Mouse (Mus musculus) bone marrow macrophage, adult 2 months (primary cell): ENCODE measurements around the gene Smg5. TPM values are rescaled to one million over a fixed set of nuclear protein-coding genes. Genes with fewer than 3 reads are reported as not detected.
A peak's percentile ranks its signal among the peaks of the same experiment; 100 is the strongest.
"Not testable (repeated sequence)": the region's sequence is repeated elsewhere in the genome, so short reads cannot be mapped to it uniquely, and the experiment has no call there.

Experiments
- H3K27ac ChIP-seq: 2 replicates; pipeline ENCODE4 v1.5.1; 2012; ENCODE audit warnings: low read depth, low read length; ENCODE audit not compliant: insufficient read depth
- H3K4me1 ChIP-seq: 2 replicates; pipeline ENCODE4 v1.6.1; 2012; ENCODE audit warnings: low read length; ENCODE audit not compliant: control insufficient read depth, insufficient read depth
- H3K4me3 ChIP-seq: 2 replicates; pipeline ENCODE4 v1.5.1; 2012; ENCODE audit warnings: mild to moderate bottlenecking, low read length, moderate library complexity; ENCODE audit not compliant: insufficient read depth
- CTCF ChIP-seq: IDR thresholded peaks from 2 replicates; pipeline ENCODE4 v1.5.1; 2012; ENCODE audit warnings: low read depth, mild to moderate bottlenecking, low read length, moderate library complexity
- POLR2A ChIP-seq: IDR thresholded peaks from 2 replicates; pipeline ENCODE4 v1.6.1; 2012; ENCODE audit warnings: mild to moderate bottlenecking, low read depth, low read length, borderline replicate concordance
- polyA plus RNA-seq: library from polyadenylated mRNA; stranded (reverse); fragments of >200 nt; gene quantifications from 2 replicates; pipeline ENCODE4 v1.2.4, GENCODE M21; 2012; ENCODE audit not compliant: missing spikeins, insufficient read depth, insufficient read length

Gene Smg5
- 26.0 and 27.8 TPM in 2 replicates for polyA plus RNA-seq

GRCm38 (mm10) chr3:88336058-88337013, at the start of gene Smg5, which contains the start of gene Tmem79:
Smg5 (plus strand) TSS chr3:88336260.
Tmem79 (minus strand) TSS chr3:88336148.
- peak within 1 kb of the TSS; percentile 96 for H3K4me3 ChIP-seq
- TF ChIP-seq CTCF (no peak), POLR2A (peak; percentile 74)
- H3K27ac ChIP-seq: peak within 1 kb of the TSS; percentile 95
- H3K4me1 ChIP-seq: peaks cover 23% of the 10 kb centered on the region

- H3K27ac ChIP-seq: no peak within 1 kb of the TSS
- no peaks in the 10 kb centered on the region for H3K4me1 ChIP-seq
- TF ChIP-seq CTCF: no peak
- TF ChIP-seq POLR2A: no peak
- H3K4me3 ChIP-seq: no peak within 1 kb of the TSS
Measured at GRCm38 (mm10) chr3:88287110-88287509, 49.0 kb upstream of the Smg5 start, which contains the start of gene Gm38392. Gm38392 (minus strand) TSS chr3:88287210.

GRCm38 (mm10) chr3:88288133-88288713, 47.8 kb upstream of the Smg5 start:
- not testable (repeated sequence) for H3K27ac ChIP-seq, H3K4me1 ChIP-seq, H3K4me3 ChIP-seq

- H3K4me1 ChIP-seq: peaks cover 2% of the 10 kb centered on the region; the same call in 1 of the 2 replicates
- TF ChIP-seq CTCF: no peak
- TF ChIP-seq POLR2A: no peak
Measured at GRCm38 (mm10) chr3:88291970-88292369, 44.1 kb upstream of the Smg5 start.

GRCm38 (mm10) chr3:88295272-88295671, 40.8 kb upstream of the Smg5 start:
- Histone ChIP-seq H3K4me3 (peak overlapping the region; percentile 75), H3K27ac (0 out of 2 replicates have a peak overlapping the region, but pooled peaks have one; percentile 92)
- H3K4me1 ChIP-seq: not testable (repeated sequence)

More at GRCm38 (mm10) chr3:88291970-88292369, 44.1 kb upstream of the Smg5 start:
- Histone ChIP-seq H3K27ac (no peak overlapping the region), H3K4me3 (no peak overlapping the region)

GRCm38 (mm10) chr3:88296110-88296560, 39.9 kb upstream of the Smg5 start:
- Histone ChIP-seq H3K4me1 (peaks cover 7% of the 10 kb centered on the region), H3K4me3 (peak overlapping the region; percentile 75), H3K27ac (peak overlapping the region; percentile 92)
- TF ChIP-seq POLR2A (no peak), CTCF (no peak)

GRCm38 (mm10) chr3:88296561-88297318, 39.3 kb upstream of the Smg5 start, which contains the start of the genes Tsacc and Cct3:
Tsacc (minus strand) TSS chr3:88296999.
Cct3 (plus strand) TSS chr3:88297116.
- Histone ChIP-seq H3K4me3 (peak within 1 kb of the TSS; percentile 75), H3K4me1 (peaks cover 7% of the 10 kb centered on the region), H3K27ac (peak within 1 kb of the TSS; percentile 92)
- TF ChIP-seq CTCF (no peak), POLR2A (no peak)

GRCm38 (mm10) chr3:88297321-88297851, 38.7 kb upstream of the Smg5 start:
- peak overlapping the region; percentile 59 for H3K27ac ChIP-seq
- TF ChIP-seq POLR2A (no peak), CTCF (no peak)
- peaks cover 7% of the 10 kb centered on the region for H3K4me1 ChIP-seq

GRCm38 (mm10) chr3:88299172-88299571, 36.9 kb upstream of the Smg5 start:
- H3K4me3 ChIP-seq: no peak overlapping the region
- TF ChIP-seq POLR2A: no peak
- TF ChIP-seq CTCF: no peak
- H3K4me1 ChIP-seq: peaks cover 7% of the 10 kb centered on the region
- H3K27ac ChIP-seq: no peak overlapping the region

More at GRCm38 (mm10) chr3:88297321-88297851, 38.7 kb upstream of the Smg5 start:
- H3K4me3 ChIP-seq: peak overlapping the region; percentile 68
